Mouse (Mus musculus) embryonic facial prominence, embryonic 11.5 days (tissue): Measurements from ENCODE around the gene B4galnt4. TPM values are rescaled to one million over a fixed set of nuclear protein-coding genes. Genes with fewer than 3 reads are reported as not detected.
"Not testable (repeated sequence)": the region's sequence is repeated elsewhere in the genome, so short reads cannot be mapped to it uniquely, and the experiment has no call there.

ENCODE experiments used
- ATAC-seq: fragments of 200-750 bp; cut with Nextera tagmentation; replicated peaks from 2 replicates; pipeline ENCODE4 v1.8.0; 2017; ENCODE audit warnings: low read depth; ENCODE audit not compliant: insufficient number of reproducible peaks, low FRiP score, low TSS enrichment
- DNase-seq: peaks from one replicate; pipeline ENCODE4 v3.0.0-alpha.2; 2015; ENCODE audit warnings: low spot score
- H3K27ac ChIP-seq: fragments of 300-500 bp; sonication (generic); replicated peaks from 2 replicates; pipeline ENCODE4 v1.5.1; 2014; ENCODE audit warnings: mild to moderate bottlenecking, low read depth, low read length, control low read depth
- H3K27me3 ChIP-seq: fragments of 300-500 bp; sonication (generic); 2 replicates; pipeline ENCODE4 v1.6.1; 2014; ENCODE audit warnings: mild to moderate bottlenecking, low read length, moderate library complexity, mixed read lengths; ENCODE audit not compliant: control insufficient read depth, insufficient read depth
- H3K36me3 ChIP-seq: fragments of 300-500 bp; sonication (generic); replicated peaks from 2 replicates; pipeline ENCODE4 v1.6.1; 2014; ENCODE audit warnings: low read depth, mild to moderate bottlenecking, low read length, moderate library complexity, mixed read lengths; ENCODE audit not compliant: control insufficient read depth, insufficient read depth
- H3K4me1 ChIP-seq: fragments of 300-500 bp; sonication (generic); 2 replicates; pipeline ENCODE4 v1.6.1; 2014; ENCODE audit warnings: low read length, mixed read lengths; ENCODE audit not compliant: control insufficient read depth, insufficient read depth
- H3K4me2 ChIP-seq: fragments of 300-500 bp; sonication (generic); 2 replicates; pipeline ENCODE4 v1.6.1; 2014; ENCODE audit warnings: low read depth, mild to moderate bottlenecking, control low read depth, low read length, moderate library complexity
- H3K4me3 ChIP-seq: fragments of 300-500 bp; sonication (generic); 2 replicates; pipeline ENCODE4 v1.5.1; 2014; ENCODE audit warnings: low read depth, low read length, control low read depth
- H3K9ac ChIP-seq: fragments of 300-500 bp; sonication (generic); replicated peaks from 2 replicates; pipeline ENCODE4 v1.6.1; 2014; ENCODE audit warnings: mild to moderate bottlenecking, control low read depth, low read length
- H3K9me3 ChIP-seq: fragments of 300-500 bp; sonication (generic); replicated peaks from 2 replicates; pipeline ENCODE4 v1.6.1; 2016; ENCODE audit warnings: mild to moderate bottlenecking, low read length, inconsistent platforms, mixed read lengths; ENCODE audit not compliant: control insufficient read depth
- WGBS: fragments of 180-500 bp; shearing (Covaris S2); extraction: QIAGEN DNeasy Blood & Tissue Kit; methylation state at CpG from one replicate; pipeline ENCODE4 v1.1.7; 2014; 5-methylcytosine and 5-hydroxymethylcytosine counted together
- polyA plus RNA-seq: library from polyadenylated mRNA; unstranded; fragments of >200 nt; fragmentation: Nextera tagmentation; extraction: Ambion mirVana; gene quantifications from 2 replicates; pipeline ENCODE4 v1.2.1, GENCODE M21; 2014

The B4galnt4 gene
- polyA plus RNA-seq, 1 experiment from 2014 or later, result 15.8 TPM

DNA sequence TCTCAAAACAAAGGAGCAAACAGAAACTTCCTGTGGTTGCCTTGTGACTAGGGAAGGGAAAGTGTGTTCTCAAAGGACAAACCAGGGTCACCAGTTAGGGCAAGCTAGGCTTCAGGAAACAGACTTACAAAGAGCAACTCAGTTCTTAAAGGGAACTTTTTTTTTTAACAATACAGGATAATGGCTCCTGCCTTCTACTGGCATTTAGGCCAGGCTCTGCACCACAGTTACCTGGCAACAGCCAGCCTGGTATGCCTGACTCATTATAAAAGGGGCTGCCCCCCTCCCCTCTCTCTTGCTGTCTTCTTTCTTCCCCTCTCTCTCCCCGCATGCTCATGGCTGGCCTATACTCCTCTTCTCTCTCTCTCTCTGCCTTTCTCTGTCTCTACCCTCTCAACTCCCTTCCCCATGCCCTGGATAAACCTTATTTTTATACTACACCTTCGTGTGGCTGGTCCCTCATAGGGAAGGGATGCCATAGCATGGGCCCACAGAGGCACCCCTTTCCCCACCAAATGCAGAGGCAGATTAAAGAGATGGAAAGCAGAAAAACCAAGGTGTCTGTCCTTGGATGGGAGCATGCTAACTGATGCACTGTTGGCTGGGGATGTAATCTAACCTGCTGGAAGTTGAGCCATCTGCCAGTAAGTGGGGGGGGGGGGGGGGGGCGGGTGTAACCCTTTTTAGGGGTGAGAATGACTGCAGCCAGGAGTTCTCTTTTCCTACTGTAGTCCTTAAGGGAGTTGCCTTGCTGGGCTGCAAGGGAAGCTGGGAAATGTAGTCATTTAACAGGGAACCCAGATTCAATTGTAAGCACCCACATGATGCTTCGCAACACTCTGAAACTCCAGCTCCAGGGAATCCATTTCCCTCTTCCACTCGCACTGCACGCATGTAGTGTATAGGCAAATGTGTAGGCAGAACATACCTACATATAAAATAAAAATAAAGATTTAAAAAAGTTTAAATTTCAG is 35.8 kb upstream of the B4galnt4 start:
- H3K27ac ChIP-seq, result no peak overlapping the region
- no peak overlapping the region for H3K9ac ChIP-seq
- H3K27me3 ChIP-seq, result no peaks in the 10 kb centered on the region
- ATAC-seq (no peak), DNase-seq (peak; percentile 26)
- H3K4me3 ChIP-seq, result no peak overlapping the region
- WGBS, result 39% methylated on average over 6 of the region's 6 CpGs
- no peaks in the 10 kb centered on the region for H3K4me1 ChIP-seq
- no peaks in the 10 kb centered on the region for H3K9me3 ChIP-seq
- H3K36me3 ChIP-seq, result no peaks in the 10 kb centered on the region
- no peak overlapping the region for H3K4me2 ChIP-seq

GRCm38 (mm10) chr7:141026097-141026739 is 34.7 kb upstream of the B4galnt4 start:
- no peaks in the 10 kb centered on the region for H3K4me1 ChIP-seq
- no peak overlapping the region for H3K27ac ChIP-seq
- no peaks in the 10 kb centered on the region for H3K27me3 ChIP-seq
- WGBS, result 33% methylated on average over 6 of the region's 6 CpGs
- no peak overlapping the region for H3K4me2 ChIP-seq
- DNase-seq (no peak), ATAC-seq (no peak)
- no peak overlapping the region for H3K4me3 ChIP-seq
- H3K9me3 ChIP-seq, result no peaks in the 10 kb centered on the region
- no peaks in the 10 kb centered on the region for H3K36me3 ChIP-seq
- H3K9ac ChIP-seq, result no peak overlapping the region

DNA sequence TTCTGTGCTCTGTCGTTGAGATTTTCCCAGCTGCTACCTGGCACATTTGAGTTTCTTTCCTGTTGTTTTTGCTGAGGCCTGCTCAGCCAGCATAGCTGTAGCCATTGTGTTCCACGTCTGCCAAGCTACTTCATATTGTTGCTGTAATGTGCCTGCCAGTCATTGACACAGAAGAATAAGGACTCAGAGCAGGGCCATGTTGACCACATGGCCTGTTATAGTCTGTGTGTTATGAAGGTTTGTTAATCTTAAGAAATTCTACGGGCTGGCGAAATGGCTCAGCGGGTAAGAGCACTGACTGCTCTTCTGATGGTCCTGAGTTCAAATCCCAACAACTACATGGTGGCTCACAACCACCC is 34.2 kb upstream of the B4galnt4 start:
- Histone ChIP-seq H3K36me3 (no peaks in the 10 kb centered on the region), H3K27ac (no peak overlapping the region), H3K4me1 (no peaks in the 10 kb centered on the region), H3K4me2 (no peak overlapping the region), H3K9me3 (no peaks in the 10 kb centered on the region), H3K9ac (no peak overlapping the region), H3K4me3 (no peak overlapping the region), H3K27me3 (no peaks in the 10 kb centered on the region)
- DNase-seq (no peak), ATAC-seq (no peak)
- 56% methylated on average over 5 of the region's 5 CpGs for WGBS

DNA sequence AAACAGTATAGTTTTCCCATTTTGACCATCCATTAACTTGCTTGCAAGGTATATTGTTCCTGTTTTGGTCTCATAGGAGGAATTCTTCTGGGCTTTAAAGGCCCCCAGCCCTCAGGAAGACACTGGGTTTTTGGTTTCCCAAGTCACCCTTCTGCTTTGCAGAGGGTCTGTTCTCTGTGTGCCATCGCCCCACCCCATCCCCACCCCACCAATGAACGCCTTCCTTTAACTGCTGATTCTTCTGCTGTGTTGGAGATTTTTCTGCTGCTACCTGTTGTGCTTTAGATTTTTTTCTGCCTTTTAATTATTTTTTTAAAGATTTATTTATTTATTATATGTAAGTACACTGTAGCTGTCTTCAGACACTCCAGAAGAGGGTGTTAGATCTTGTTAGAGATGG is 32.1 kb upstream of the B4galnt4 start, which contains the start of gene Gm17387:
Gm17387 (plus strand) TSS at position 301 of the 400 bp plus-strand sequence.
- H3K27ac ChIP-seq, result no peak within 1 kb of the TSS
- H3K27me3 ChIP-seq, result no peaks in the 10 kb centered on the region
- no peaks in the 10 kb centered on the region for H3K9me3 ChIP-seq
- no peak within 1 kb of the TSS for H3K4me2 ChIP-seq
- H3K4me1 ChIP-seq, result no peaks in the 10 kb centered on the region
- no peak within 1 kb of the TSS for H3K4me3 ChIP-seq
- no peak within 1 kb of the TSS for H3K9ac ChIP-seq
- ATAC-seq (no peak), DNase-seq (no peak)
- H3K36me3 ChIP-seq, result no peaks in the 10 kb centered on the region
- WGBS, result 85% methylated on average over 2 of the region's 2 CpGs

DNA sequence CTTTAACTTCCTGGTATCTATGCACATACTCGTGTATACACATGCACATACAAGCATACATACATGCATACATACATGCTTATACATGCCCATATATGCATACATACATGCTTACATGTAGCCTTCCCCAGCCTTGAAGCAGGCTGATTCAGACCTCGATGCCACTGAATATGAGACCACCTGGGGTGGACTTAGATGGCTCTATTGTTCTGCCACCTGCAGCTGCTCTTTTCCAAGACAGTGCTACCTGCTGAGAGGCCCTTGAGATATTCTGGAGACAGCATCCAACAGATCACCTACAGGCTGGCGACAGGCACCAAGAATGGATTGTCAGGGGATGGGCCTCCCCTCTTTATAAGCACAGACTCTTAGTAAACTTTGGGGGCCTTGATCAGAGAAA is 30.5 kb upstream of the B4galnt4 start:
- Histone ChIP-seq H3K4me1 (no peaks in the 10 kb centered on the region), H3K4me3 (no peak overlapping the region), H3K4me2 (no peak overlapping the region), H3K36me3 (no peaks in the 10 kb centered on the region), H3K9ac (no peak overlapping the region), H3K9me3 (no peaks in the 10 kb centered on the region), H3K27ac (no peak overlapping the region), H3K27me3 (no peaks in the 10 kb centered on the region)
- no peak for DNase-seq
- WGBS, result 48% methylated on average over 3 of the region's 3 CpGs
- no peak for ATAC-seq

DNA sequence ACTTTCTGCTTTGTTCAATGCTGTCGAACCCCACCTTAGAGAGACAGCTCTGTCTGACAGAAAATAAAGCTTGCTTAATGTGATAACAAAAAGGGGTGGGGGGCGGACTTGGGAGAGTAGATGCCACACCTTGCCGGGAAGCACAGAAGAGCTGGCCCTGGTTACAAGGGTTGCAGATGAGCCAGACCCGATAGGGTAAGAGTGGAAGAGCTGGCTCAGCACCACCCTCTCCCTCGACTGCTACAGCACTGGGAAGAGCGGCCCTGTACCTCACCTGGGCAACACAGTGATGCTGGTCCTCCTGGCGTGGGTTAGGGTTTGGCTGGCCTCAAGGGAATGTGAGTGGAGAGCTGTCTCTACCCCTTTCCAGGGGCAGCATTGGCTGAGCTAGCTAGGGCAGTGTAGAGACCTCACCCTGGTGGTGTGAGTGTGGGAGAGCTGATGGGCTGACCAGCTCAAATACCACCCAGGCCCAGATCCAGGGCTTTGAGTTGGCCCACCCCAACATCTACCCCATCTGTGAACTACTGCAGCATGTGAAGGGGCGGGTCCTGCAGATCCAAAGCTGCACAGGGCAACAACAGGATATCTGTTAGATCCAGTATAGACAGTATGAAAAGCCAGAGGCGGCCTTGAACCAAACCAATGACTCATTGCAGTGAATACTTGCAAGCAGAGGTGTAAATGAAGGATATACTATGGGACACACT is 28.3 kb upstream of the B4galnt4 start:
- H3K9ac ChIP-seq, result no peak overlapping the region
- H3K4me1 ChIP-seq, result no peaks in the 10 kb centered on the region
- no peak overlapping the region for H3K27ac ChIP-seq
- H3K36me3 ChIP-seq, result no peaks in the 10 kb centered on the region
- no peak for DNase-seq
- no peaks in the 10 kb centered on the region for H3K27me3 ChIP-seq
- ATAC-seq, result no peak; the same call in 1 of the 2 replicates
- H3K9me3 ChIP-seq, result no peaks in the 10 kb centered on the region
- WGBS, result 79% methylated on average over 9 of the region's 9 CpGs
- no peak overlapping the region for H3K4me2 ChIP-seq
- no peak overlapping the region for H3K4me3 ChIP-seq

DNA sequence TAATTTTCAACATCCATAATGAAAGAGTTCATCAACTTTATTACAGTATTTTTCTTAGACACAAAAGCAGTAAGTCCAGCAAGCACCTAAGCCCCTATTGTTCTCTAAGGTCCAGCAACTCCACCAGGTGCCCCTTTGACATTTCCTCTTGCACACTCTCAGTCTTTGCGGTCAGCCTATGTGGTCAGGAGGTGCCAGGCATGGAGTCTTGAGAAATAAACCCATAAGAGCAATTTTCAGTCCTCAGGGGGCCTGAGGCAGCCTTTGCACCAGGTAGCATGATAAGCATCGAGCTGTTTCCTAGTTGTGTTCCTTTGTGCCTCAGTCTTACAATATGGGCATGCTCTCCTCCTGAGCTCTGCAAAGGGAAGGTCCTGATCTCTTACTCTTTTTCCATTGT is 24.3 kb upstream of the B4galnt4 start:
- not testable (repeated sequence) for ATAC-seq, H3K4me3 ChIP-seq, H3K27ac ChIP-seq, H3K4me2 ChIP-seq, H3K27me3 ChIP-seq, H3K36me3 ChIP-seq, DNase-seq, H3K9ac ChIP-seq, H3K4me1 ChIP-seq, H3K9me3 ChIP-seq
- WGBS, result 69% methylated on average over 1 of the region's 2 CpGs
